Mouse (Mus musculus): ENCODE measurements around the gene Ttll6.

DNA sequence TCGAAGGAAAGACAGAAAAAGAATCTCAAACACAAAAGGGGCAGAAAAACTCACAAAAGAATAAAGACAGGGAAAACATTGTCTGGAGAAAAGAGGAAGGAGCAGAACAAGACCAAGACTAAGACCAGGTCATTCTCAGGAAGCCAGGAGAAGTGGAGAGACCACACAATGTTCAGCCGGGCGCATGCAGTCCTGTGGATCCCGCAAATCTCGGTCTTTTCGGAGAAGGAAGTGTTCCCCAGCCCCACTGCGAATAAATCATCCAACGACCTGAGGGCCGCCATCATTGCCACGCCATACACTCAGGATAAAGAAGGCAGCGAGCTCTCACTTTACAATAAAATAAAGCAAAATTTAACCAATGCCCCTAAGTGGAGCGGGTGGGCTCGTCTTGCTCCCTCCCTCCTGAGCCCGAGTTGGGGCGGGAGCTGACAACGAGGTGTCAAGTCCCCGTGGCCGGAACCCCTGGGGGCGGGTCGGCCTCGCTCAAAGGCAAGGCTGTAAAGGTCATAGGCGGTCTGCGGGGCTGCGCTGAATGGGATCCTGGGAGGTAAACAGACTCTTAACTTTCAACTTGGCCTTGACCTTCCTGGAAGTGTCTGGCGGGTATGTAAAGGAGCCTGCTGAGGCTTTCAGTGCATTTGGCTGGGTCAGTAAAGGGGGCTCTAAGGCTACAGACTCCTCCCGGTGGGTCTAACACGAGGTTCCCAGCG, 56.4 kb downstream of the Ttll6 start:
- TF ChIP-seq CTCF (conservative IDR thresholded peaks at IDR 0.05; ENCODE audit: low read length) (no peak), POU5F1 (IDR thresholded peaks at IDR 0.05; ENCODE audit: borderline replicate concordance, low read length) (no peak; the same call in 1 of the 2 replicates), NANOG (IDR thresholded peaks at IDR 0.05; ENCODE audit: borderline replicate concordance, low read length) (peak; percentile 83)

Data from E14TG2a.4 (cell line).